Mouse (Mus musculus): ENCODE results near the gene Gria3. TPM values are rescaled to one million over a fixed set of nuclear protein-coding genes. Genes with fewer than 3 reads are reported as not detected.
A peak's percentile ranks its signal among the peaks of the same experiment; 100 is the strongest.

Gene Gria3
- 10 to 100 TPM; 24.3 to 25.8 TPM for total RNA-seq (2021)
- long read RNA-seq, experiment 1, full-length matches to known transcripts = 3 of 4 reads
- long read RNA-seq, experiment 1, partial matches to known transcripts = 0 of 4 reads
- long read RNA-seq, experiment 1, other reads (novel, unspliced or antisense) = 1 of 4 reads
- long read RNA-seq, experiment 2, full-length matches to known transcripts = 2 of 7 reads
- long read RNA-seq, experiment 2, partial matches to known transcripts = 1 of 7 reads
- long read RNA-seq, experiment 2, other reads (novel, unspliced or antisense) = 4 of 7 reads

- DNase-seq (ENCODE audit: low spot score in 2 of 2) = no peak
Observed at GRCm38 (mm10) chrX:41400058-41400904, at the start of gene Gria3. Gene Gria3, plus strand, starts transcription at chrX:41400854.

- no peak for DNase-seq (ENCODE audit: low spot score in 2 of 2)
Observed at GRCm38 (mm10) chrX:41387086-41387485, 13.6 kb upstream of the Gria3 start.

DNA sequence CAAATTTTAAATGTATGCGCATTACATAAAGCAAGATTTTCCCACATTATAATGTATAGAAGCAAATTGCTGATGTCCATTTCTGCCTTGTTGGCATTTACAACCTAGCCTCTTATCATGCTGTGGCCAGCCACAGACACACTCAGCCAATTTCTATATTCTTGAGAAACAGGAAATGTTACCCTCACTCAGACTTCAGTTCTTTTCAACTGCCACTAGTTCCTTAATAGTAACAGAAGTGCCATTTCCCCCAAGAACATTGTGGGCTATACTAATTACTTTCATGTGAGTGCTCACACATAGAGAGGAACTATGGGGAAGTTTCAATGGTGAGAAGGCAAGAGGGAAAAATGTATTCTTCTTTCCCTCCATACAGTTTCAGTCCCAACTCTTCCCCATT, 11.6 kb upstream of the Gria3 start:
- DNase-seq (ENCODE audit: low spot score in 2 of 2) = no peak

GRCm38 (mm10) chrX:41398482-41398881, 2.2 kb upstream of the Gria3 start:
- no peak for DNase-seq (ENCODE audit: low spot score in 2 of 2)

GRCm38 (mm10) chrX:41401186-41401585, 532 bp downstream of the Gria3 start:
- DNase-seq (ENCODE audit: low spot score in 2 of 2) = no peak

GRCm38 (mm10) chrX:41401590-41402240, 1.1 kb downstream of the Gria3 start:
- no peak for DNase-seq (ENCODE audit: low spot score in 2 of 2)

DNA sequence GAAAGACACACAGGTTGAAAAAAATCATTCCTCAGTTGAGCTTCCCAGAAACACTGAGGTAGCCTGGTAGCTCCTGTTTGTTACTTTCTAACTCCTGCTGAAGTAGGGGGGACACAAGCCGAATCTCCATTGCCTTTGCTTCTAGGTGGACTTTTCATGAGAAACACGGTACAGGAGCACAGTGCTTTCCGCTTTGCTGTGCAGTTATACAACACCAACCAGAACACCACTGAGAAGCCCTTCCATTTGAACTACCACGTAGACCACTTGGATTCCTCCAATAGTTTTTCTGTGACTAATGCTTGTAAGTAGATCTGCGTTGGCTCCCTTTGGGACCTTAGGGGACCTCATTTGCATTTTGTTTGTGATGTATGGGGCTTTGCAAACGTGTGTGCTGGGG, 2.0 kb downstream of the Gria3 start:
- DNase-seq (ENCODE audit: low spot score in 2 of 2) = no peak

- DNase-seq (ENCODE audit: low spot score in 2 of 2) = no peak
Observed at GRCm38 (mm10) chrX:41406288-41406687, 5.6 kb downstream of the Gria3 start.

DNA sequence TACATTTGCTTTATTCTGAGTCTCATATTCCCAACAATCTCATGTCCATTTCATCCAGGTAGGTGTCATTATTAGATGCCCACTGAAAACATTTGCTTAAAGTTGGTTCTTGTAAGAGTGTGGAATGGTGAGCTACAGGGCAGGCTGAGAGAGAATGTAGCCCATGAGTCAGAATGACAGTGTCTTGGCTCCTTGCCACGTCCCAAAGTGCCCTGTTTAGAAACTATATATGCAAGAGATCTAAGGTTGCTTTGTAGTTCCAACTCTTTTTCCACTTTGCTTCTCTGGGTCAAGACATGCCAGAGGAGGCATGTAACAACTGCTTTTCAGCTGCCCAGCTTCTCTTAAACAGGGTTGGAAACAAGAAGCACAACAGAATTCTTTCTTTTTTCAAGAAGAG, 9.1 kb downstream of the Gria3 start:
- DNase-seq (ENCODE audit: low spot score in 2 of 2) = peak in 1 of 2 experiments; percentile 19

DNA sequence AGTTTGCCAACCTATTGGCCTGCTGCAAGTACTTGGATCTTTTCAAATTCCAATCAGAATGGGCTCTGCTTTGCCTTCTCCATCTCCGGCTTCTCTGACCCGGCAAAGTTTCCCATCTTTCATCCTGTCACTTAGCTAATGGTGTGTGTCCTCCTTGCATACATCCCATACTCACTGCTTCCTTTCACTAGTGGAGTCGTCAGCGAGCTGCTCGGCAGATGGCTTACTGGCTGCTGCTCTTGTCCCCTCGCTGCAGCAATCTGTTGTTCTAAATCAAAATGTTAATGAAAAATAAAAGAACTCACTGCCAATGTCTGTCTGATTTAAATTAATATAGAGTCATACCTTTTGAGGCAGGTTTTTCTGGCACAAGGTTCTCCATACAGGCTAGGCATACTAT, 25.0 kb downstream of the Gria3 start:
- no peak for DNase-seq (ENCODE audit: low spot score in 2 of 2)

DNA sequence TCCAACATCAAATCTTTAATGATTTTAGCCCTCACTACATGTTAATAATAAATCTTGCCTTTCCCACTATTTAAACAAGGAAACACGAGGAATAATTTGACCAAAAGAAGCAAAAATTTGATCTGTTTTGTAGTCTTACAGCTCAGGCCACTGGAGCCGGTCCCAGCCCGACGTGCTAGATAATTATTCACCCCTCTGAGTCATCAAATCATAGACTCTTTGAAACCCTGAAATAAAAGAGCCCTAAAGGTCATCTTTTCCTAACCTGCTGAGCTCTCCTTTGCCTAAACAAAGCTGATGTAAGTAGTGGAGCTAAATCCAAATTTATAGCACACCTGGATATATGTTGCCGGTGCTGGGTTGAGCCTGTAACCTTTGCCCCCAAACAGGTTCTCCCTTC, 27.4 kb downstream of the Gria3 start:
- DNase-seq (ENCODE audit: low spot score in 2 of 2) = no peak

DNA sequence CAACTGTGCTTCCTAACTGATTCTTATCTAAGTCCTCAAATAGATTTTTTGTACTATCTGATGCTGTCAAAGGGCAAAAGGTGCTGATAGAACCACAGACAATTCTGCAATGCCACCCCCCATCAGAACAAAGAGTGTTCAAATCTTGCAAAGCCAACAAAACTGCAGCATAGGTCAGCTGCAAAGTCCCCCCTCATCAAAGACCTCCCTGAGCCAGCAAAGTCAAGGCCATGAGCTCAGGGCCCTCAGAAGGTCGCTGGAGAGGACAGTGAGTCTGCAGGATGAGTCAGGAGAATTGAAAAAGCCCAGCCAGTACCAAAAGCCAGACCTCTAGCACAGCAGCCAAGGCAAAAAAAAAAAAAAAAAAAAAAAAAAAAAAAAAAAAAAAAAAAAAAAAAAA, 34.9 kb downstream of the Gria3 start:
- DNase-seq (ENCODE audit: low spot score in 2 of 2) = no peak

DNA sequence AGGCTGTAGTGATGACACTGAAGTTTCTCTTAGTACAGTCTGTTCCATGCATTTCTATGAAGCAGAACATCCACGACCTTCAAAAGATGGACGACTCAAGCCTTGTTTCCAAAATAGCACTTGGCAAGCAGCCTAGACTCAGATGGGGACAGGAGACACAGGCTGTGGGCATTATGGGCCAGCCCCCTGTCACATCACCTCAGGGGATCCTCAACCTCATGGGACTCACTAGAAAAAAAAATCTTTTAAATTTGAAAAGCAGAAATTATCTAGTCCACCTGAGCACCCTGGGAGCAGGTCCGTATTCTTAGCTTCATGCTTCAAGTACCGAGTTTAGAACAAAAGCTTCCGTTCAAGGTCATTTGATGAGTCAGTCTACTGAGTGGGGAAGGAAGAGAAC, 38.2 kb downstream of the Gria3 start:
- no peak for DNase-seq (ENCODE audit: low spot score in 2 of 2)

DNA sequence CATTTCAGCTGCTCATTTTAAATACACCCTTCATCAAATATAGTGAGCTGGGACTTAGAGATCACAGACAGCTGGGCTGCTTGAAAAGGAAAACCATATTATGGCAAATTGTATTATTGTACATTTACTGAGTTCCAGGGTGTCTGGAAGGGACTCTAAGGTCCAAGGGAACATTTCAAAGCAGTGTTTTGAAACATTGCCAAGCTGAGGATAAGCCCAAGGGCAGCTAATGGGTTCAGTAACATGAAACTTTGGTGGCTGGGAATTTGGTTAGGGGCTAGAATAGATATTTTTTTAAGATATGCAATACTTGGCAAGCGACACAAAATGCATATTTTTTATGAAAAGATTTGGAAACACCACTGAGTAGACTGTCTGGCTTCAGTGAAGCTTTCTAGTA, 48.2 kb downstream of the Gria3 start:
- DNase-seq (ENCODE audit: low spot score in 2 of 2) = no peak

- no peak for DNase-seq (ENCODE audit: low spot score in 2 of 2)
Observed at GRCm38 (mm10) chrX:41477486-41477885, 76.8 kb downstream of the Gria3 start.

DNA sequence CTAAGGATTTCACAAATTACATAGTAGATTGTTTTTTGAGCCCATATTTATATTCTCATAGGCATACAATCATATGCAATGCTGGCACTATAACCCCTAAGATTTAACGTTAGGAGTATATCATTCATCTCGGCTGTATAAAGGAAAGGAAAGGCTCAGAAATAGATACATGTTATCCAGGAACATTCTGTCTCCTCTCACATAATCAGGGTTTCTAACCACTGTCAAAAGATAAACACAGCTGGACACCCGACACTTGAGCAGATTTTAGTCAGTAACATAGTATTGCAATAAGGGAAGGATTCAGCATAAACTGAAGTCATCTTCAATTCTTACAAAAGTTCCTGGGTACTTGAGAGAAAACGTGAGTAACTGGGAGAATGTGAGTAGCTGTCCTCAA, 95.9 kb downstream of the Gria3 start:
- no peak for DNase-seq (ENCODE audit: low spot score in 2 of 2)

- DNase-seq (ENCODE audit: low spot score in 2 of 2) = no peak
Observed at GRCm38 (mm10) chrX:41505371-41505770, 104.7 kb downstream of the Gria3 start.

DNA sequence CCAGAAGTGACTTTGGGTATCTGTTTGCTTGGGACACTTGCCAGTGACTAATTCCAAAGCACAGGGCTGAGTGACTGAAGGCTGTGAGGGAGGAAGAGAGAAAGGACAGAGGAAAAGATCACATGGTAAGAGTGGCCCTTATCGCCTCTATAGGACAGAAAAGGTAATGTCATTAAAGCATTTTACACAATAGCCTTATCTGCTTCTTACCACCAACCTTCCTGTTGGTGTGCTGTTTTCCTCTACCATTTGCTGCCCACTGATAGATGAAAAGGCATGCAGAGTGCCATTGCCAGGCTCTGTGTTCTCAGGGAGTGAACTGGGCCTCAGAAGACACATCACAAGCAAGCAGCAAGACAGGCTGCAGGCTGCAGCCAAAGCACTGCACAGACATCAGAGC, 107.3 kb downstream of the Gria3 start:
- no peak for DNase-seq (ENCODE audit: low spot score in 2 of 2)

DNA sequence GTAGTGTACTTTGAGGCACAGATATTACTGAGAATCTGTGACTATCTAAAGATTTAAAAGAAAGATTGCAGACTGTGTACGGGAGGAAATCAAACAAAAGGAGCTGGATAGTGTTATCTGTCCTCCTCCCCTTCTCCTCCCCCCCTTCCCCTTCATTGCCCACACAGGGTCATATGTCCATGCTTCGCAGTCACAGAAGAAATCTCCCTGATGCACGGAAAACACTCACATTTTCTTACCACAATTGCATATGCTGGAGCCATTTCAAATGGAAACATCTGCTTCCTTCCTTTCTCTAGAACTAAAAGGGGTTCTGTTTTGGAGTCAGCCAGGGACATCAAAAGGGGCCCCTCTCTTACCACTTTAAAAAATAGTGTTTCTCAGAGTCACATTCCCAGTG, 114.3 kb downstream of the Gria3 start:
- no peak for DNase-seq (ENCODE audit: low spot score in 2 of 2)

DNA sequence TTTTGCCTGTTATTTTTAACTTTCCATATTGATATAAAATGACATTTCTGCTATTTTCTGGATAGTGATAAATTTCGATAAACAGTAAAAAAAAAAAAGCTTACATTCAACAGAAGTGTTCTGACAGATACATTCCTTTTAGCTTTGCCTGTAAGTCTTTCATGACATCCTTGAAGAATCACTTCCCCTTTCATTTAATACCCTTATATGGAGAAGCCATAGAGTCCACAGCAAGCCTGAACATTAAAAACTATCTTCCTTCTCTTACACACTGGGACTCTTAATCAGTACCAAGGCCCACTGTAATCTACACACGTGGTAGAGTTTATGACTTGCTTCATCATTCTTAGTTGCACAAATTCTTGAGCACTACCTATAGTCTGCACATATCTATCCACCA, 131.9 kb downstream of the Gria3 start:
- DNase-seq (ENCODE audit: low spot score in 2 of 2) = no peak

- no peak for DNase-seq (ENCODE audit: low spot score in 2 of 2)
Observed at GRCm38 (mm10) chrX:41535886-41536285, 135.2 kb downstream of the Gria3 start.
